Mouse (Mus musculus) midbrain, embryonic 14.5 days (tissue): ENCODE measurements around the gene Phb. TPM values are rescaled to one million over a fixed set of nuclear protein-coding genes. Genes with fewer than 3 reads are reported as not detected.

ENCODE experiments used
- ATAC-seq: fragments of 200-750 bp; cut with Nextera tagmentation; 2 replicates; pipeline ENCODE4 v1.8.0; 2017; ENCODE audit warnings: moderate number of reproducible peaks, moderate library complexity; ENCODE audit not compliant: low FRiP score, low TSS enrichment
- DNase-seq: peaks from one replicate; pipeline ENCODE4 v3.0.0-alpha.2; 2015
- H3K27ac ChIP-seq: fragments of 300-500 bp; sonication (generic); replicated peaks from 2 replicates; pipeline ENCODE4 v1.5.1; 2014; ENCODE audit warnings: mild to moderate bottlenecking, low read depth, low read length, moderate library complexity
- H3K27me3 ChIP-seq: fragments of 300-500 bp; sonication (generic); 2 replicates; pipeline ENCODE4 v1.6.1; 2014; ENCODE audit warnings: low read length, control low read depth, mixed read lengths; ENCODE audit not compliant: control insufficient read depth, insufficient read depth
- H3K36me3 ChIP-seq: fragments of 300-500 bp; sonication (generic); 2 replicates; pipeline ENCODE4 v1.6.1; 2014; ENCODE audit warnings: low read length, control low read depth; ENCODE audit not compliant: control insufficient read depth, insufficient read depth
- H3K4me1 ChIP-seq: fragments of 300-500 bp; sonication (generic); 2 replicates; pipeline ENCODE4 v1.6.1; 2014; ENCODE audit warnings: mild to moderate bottlenecking, antibody characterized with exemption, low read length, control low read depth; ENCODE audit not compliant: control insufficient read depth, insufficient read depth
- H3K4me2 ChIP-seq: fragments of 300-500 bp; sonication (generic); 2 replicates; pipeline ENCODE4 v1.6.1; 2014; ENCODE audit warnings: mild to moderate bottlenecking, low read length, moderate library complexity
- H3K4me3 ChIP-seq: fragments of 300-500 bp; sonication (generic); replicated peaks from 2 replicates; pipeline ENCODE4 v1.5.1; 2014; ENCODE audit warnings: low read depth, low read length
- H3K9ac ChIP-seq: fragments of 300-500 bp; sonication (generic); replicated peaks from 2 replicates; pipeline ENCODE4 v1.6.1; 2014; ENCODE audit warnings: mild to moderate bottlenecking, low read length, moderate library complexity
- H3K9me3 ChIP-seq: fragments of 300-500 bp; sonication (generic); 2 replicates; pipeline ENCODE4 v1.6.1; 2016; ENCODE audit warnings: low read length, control low read depth, mixed read lengths; ENCODE audit not compliant: control insufficient read depth
- WGBS: fragments of 180-500 bp; shearing (Covaris S2); extraction: QIAGEN DNeasy Blood & Tissue Kit; methylation state at CpG from one replicate; pipeline ENCODE4 v1.1.7; 2014; 5-methylcytosine and 5-hydroxymethylcytosine counted together
- polyA plus RNA-seq: library from polyadenylated mRNA; unstranded; fragments of >200 nt; fragmentation: Nextera tagmentation; extraction: Ambion mirVana; gene quantifications from 2 replicates; pipeline ENCODE4 v1.2.1, GENCODE M21; 2014

Phb gene
- polyA plus RNA-seq, 1 experiment from 2014 or later = 183 TPM

DNA sequence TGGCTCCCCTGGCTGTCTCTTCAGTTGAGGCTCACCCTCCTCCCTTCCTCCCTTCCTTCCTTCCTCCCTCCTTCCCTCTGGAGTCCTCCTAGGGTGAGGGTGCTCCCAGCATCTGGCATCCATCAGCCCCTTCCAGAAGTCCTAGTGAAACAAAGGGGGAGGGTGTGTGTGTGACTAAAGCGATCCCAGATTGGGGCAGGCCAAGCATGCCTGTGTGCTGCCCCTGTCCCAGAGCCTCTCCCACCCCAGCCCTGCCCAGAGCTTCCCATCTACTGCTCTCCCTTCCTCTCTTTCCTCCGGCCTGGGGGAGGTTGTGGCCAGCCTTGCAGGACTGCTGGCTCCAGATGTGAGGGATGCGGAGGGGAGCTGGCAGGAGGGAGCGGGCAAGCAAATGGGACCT, 35.5 kb upstream of the Phb start:
- 80% methylated on average over 4 of the region's 4 CpGs for WGBS

GRCm38 (mm10) chr11:95632474-95632873, 34.3 kb upstream of the Phb start:
- no peak for DNase-seq
- 49% methylated on average over 6 of the region's 6 CpGs for WGBS
- Histone ChIP-seq H3K36me3 (no peaks in the 10 kb centered on the region), H3K4me2 (no peak overlapping the region), H3K27ac (no peak overlapping the region), H3K4me1 (no peaks in the 10 kb centered on the region), H3K27me3 (no peaks in the 10 kb centered on the region), H3K9me3 (no peaks in the 10 kb centered on the region), H3K4me3 (no peak overlapping the region), H3K9ac (no peak overlapping the region)
- ATAC-seq = no peak

More for the DNA sequence above, 35.5 kb upstream of the Phb start:
- no peaks in the 10 kb centered on the region for H3K9me3 ChIP-seq
- ATAC-seq (no peak), DNase-seq (no peak)
- no peak overlapping the region for H3K4me3 ChIP-seq
- H3K4me1 ChIP-seq = no peaks in the 10 kb centered on the region
- no peak overlapping the region for H3K4me2 ChIP-seq
- H3K9ac ChIP-seq = no peak overlapping the region
- no peaks in the 10 kb centered on the region for H3K27me3 ChIP-seq
- no peaks in the 10 kb centered on the region for H3K36me3 ChIP-seq
- H3K27ac ChIP-seq = no peak overlapping the region

DNA sequence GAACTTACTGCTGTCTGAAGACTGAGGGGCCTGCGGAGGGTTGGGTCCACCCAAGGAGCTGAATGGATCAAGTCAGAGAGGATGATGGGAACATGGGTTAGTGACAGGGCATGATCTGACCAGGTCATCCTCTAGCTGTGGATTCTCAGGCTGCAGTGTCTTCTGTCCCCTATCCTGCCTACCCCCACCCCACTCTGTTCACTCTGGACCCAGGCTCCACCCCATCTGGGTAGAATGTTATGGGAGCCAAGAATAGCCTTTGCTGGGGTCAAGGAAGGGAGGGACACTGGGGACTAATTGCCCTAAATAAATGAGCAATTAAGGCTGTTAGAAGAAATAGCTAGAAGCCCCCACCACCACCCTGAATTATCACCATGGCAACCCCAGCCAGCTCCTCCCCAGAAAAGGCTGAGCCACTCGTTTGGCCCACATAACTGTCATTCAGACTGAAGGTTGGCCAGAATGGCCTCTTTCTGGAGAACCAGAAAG, 33.2 kb upstream of the Phb start:
- no peak for DNase-seq

DNA sequence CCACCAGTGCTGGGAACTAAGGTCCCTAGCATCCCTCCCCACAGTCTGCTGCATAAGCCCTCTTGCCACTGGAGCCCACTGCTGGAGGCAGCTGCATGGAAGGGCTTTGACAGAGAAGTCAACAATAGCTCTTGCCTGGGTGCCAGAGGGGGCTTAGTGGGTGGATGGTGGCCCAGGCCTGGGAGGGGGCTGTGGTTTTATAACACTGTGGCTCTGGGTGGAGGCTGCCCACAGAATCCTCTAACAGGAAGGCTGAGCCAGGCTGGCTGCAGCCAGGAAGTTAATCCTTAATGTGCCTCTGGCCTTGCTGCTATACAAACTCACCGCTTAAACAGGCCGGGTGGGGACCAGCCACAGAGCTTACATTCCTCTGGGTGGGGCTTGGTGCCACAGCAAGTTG, 31.7 kb upstream of the Phb start:
- H3K4me2 ChIP-seq = no peak overlapping the region
- H3K27ac ChIP-seq = no peak overlapping the region
- no peak overlapping the region for H3K9ac ChIP-seq
- 25% methylated on average over 2 of the region's 2 CpGs for WGBS
- no peaks in the 10 kb centered on the region for H3K9me3 ChIP-seq
- DNase-seq (no peak), ATAC-seq (no peak)
- no peaks in the 10 kb centered on the region for H3K4me1 ChIP-seq
- H3K4me3 ChIP-seq = no peak overlapping the region
- H3K27me3 ChIP-seq = no peaks in the 10 kb centered on the region
- H3K36me3 ChIP-seq = no peaks in the 10 kb centered on the region

More for the DNA sequence above, 33.2 kb upstream of the Phb start:
- H3K27me3 ChIP-seq = no peaks in the 10 kb centered on the region
- no peak overlapping the region for H3K4me3 ChIP-seq
- H3K4me1 ChIP-seq = no peaks in the 10 kb centered on the region
- no peak overlapping the region for H3K27ac ChIP-seq
- ATAC-seq = no peak
- H3K9ac ChIP-seq = no peak overlapping the region
- H3K9me3 ChIP-seq = no peaks in the 10 kb centered on the region
- WGBS = 71% methylated on average over 2 of the region's 2 CpGs
- no peaks in the 10 kb centered on the region for H3K36me3 ChIP-seq
- H3K4me2 ChIP-seq = no peak overlapping the region

GRCm38 (mm10) chr11:95640751-95641150, 26.0 kb upstream of the Phb start:
- no peak overlapping the region for H3K4me3 ChIP-seq
- WGBS = 46% methylated on average over 2 of the region's 2 CpGs
- H3K4me1 ChIP-seq = peaks cover 8% of the 10 kb centered on the region
- H3K36me3 ChIP-seq = no peaks in the 10 kb centered on the region
- ATAC-seq = no peak
- no peak for DNase-seq
- H3K4me2 ChIP-seq = no peak overlapping the region
- no peaks in the 10 kb centered on the region for H3K9me3 ChIP-seq
- H3K27ac ChIP-seq = no peak overlapping the region
- no peak overlapping the region for H3K9ac ChIP-seq
- H3K27me3 ChIP-seq = peaks cover 19% of the 10 kb centered on the region

DNA sequence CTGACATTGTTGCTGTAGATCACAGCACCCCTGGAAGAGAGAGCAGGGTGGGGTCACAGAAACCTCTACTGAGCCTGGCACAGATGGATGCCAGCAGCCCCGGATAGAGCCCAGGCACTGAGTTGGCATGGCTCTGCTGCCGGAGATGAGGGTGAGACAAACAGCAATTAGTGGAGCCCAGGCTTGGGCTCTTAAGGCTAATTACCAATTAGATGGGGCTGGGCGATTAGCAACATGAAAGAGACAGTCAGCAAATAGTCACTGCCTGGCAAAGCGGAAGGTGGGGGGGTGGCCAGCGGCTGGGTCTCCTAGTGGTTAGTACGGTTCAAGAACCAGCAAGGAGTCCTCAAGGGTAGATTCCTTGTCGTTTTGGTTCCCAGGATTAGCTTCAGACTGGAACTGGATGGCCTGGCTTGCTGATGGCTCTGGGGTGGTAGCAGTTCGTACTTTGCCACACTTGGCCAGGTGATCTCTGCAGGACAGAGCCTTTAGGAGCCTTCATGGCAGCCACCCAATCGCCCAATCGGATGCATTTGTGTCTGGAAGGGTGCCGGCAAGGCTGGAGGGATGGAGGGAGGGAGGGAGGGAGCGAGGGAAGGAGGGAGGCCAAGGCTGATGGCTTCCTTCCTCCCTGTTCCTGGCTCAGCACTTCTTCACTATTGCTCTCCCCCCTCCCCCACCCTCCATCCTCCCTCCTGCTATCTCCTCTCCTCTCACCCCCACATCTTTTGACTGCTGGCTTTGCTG, 24.1 kb upstream of the Phb start:
- Histone ChIP-seq H3K36me3 (no peaks in the 10 kb centered on the region), H3K27ac (no peak overlapping the region), H3K27me3 (peaks cover 21% of the 10 kb centered on the region), H3K4me1 (peaks cover 10% of the 10 kb centered on the region), H3K4me2 (no peak overlapping the region), H3K9ac (no peak overlapping the region), H3K9me3 (no peaks in the 10 kb centered on the region), H3K4me3 (no peak overlapping the region)
- 49% methylated on average over 11 of the region's 12 CpGs for WGBS
- DNase-seq (no peak), ATAC-seq (no peak)

DNA sequence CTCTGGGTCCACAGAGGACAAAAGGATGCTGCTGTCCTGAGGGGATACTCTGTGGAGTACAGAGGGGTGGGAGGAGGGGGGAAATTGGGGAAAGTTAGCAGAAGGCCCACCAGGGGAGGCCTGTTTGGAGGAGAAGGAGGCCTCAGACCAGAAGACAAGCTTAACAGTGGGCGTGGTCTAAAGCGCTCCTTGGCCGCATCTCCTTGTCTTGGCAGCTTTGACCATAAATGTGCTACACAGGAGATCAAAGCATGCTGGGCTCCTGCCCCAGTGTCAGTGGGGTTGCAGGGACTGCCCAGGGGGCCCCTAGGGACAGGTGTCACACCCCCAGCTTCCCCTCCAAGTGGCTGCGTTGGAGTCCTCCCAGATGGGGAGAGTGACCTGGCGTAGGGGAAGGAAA, 22.9 kb upstream of the Phb start:
- H3K27me3 ChIP-seq = peaks cover 21% of the 10 kb centered on the region
- WGBS = 46% methylated on average over 5 of the region's 5 CpGs
- no peak overlapping the region for H3K27ac ChIP-seq
- peaks cover 10% of the 10 kb centered on the region for H3K4me1 ChIP-seq
- H3K9me3 ChIP-seq = no peaks in the 10 kb centered on the region
- no peak overlapping the region for H3K4me3 ChIP-seq
- ATAC-seq = no peak
- no peak overlapping the region for H3K4me2 ChIP-seq
- no peak for DNase-seq
- H3K9ac ChIP-seq = no peak overlapping the region
- no peaks in the 10 kb centered on the region for H3K36me3 ChIP-seq

- no peaks in the 10 kb centered on the region for H3K9me3 ChIP-seq
- no peak overlapping the region for H3K27ac ChIP-seq
- no peaks in the 10 kb centered on the region for H3K36me3 ChIP-seq
- peaks cover 21% of the 10 kb centered on the region for H3K27me3 ChIP-seq
- ATAC-seq = no peak
- WGBS = 64% methylated on average over 7 of the region's 7 CpGs
- H3K4me3 ChIP-seq = no peak overlapping the region
- H3K4me1 ChIP-seq = peaks cover 10% of the 10 kb centered on the region
- no peak for DNase-seq
- H3K4me2 ChIP-seq = no peak overlapping the region
- no peak overlapping the region for H3K9ac ChIP-seq
Observed at GRCm38 (mm10) chr11:95644381-95644780, 22.4 kb upstream of the Phb start.
